Mouse (Mus musculus) testis, adult 2 months (tissue): ENCODE results near the gene Nfic.
A peak's percentile ranks its signal among the peaks of the same experiment; 100 is the strongest.

Source experiments
- CTCF ChIP-seq: fragments of 200-500 bp; IDR thresholded peaks from 2 replicates; pipeline ENCODE4 v1.5.1; 2012; ENCODE audit warnings: low read depth, mild to moderate bottlenecking, inconsistent platforms, low read length, moderate library complexity; ENCODE audit not compliant: control insufficient read depth, insufficient read depth, insufficient replicate concordance
- POLR2A ChIP-seq: fragments of 200-500 bp; IDR thresholded peaks from 2 replicates; pipeline ENCODE4 v1.6.1; 2012; ENCODE audit warnings: low read depth, mild to moderate bottlenecking, inconsistent platforms, low read length, moderate library complexity; ENCODE audit not compliant: control insufficient read depth

DNA sequence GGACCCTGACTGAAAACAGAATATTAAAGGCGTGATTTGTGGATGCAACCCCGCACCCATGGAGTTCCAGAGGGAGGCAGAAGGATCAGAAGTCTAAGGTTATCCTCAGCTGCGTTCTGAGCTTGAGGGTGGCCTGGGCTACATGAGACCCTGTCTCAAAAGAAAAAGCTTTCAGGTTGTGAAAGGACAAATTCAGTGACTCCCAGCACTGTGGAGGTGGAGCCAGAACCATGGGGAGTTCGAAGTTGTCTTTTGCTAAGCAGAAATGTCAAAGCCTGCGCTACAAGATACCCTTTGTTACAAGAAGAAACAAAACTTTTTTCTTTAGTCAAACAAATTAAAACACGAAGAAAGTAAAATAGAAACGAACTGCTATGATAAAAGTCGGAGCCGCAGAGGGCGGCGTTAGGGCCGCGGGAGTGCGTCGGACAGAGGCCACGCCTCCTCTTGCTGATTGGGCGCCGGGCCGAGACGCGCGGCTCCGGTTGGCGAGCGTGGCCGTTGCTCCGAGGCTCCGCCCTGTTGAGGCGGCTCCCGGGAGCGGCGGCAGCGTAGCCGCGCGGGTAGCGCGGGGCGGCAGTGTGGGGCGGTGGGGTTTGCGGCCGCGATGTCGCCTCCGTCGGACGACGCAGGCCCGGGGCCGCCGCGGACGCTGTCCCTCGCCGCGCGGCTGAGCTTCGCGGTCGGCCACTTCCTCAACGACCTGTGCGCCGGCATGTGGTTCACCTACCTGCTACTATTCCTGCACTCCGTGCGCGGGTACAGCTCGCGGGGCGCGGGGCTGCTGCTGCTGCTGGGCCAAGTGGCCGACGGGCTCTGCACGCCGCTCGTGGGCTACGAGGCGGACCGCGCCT is 98.2 kb downstream of the Nfic start, which contains the start of gene Mfsd12:
- TF ChIP-seq CTCF = no peak
- peak; percentile 57; the same call in 1 of the 2 replicates for TF ChIP-seq POLR2A
